Mouse (Mus musculus) hindbrain, postnatal 0 days (tissue): ENCODE data around the gene Pagr1b. TPM values are rescaled to one million over a fixed set of nuclear protein-coding genes. Genes with fewer than 3 reads are reported as not detected.

Experiments
- ATAC-seq: fragments of 200-750 bp; cut with Nextera tagmentation; 2 replicates; pipeline ENCODE4 v1.8.0; 2017; ENCODE audit warnings: mild to moderate bottlenecking, moderate TSS enrichment, moderate library complexity
- DNase-seq: peaks from one replicate; pipeline ENCODE4 v3.0.0-alpha.2; 2015; ENCODE audit warnings: low spot score
- H3K27ac ChIP-seq: fragments of 300-500 bp; sonication (generic); 2 replicates; pipeline ENCODE4 v1.5.1; 2014; ENCODE audit warnings: mild to moderate bottlenecking
- H3K27me3 ChIP-seq: fragments of 300-500 bp; sonication (generic); 2 replicates; pipeline ENCODE4 v1.6.1; 2014; ENCODE audit warnings: low read length, mixed read lengths; ENCODE audit not compliant: insufficient read depth
- H3K36me3 ChIP-seq: fragments of 300-500 bp; sonication (generic); 2 replicates; pipeline ENCODE4 v1.6.1; 2014; ENCODE audit warnings: low read length, mixed read lengths; ENCODE audit not compliant: insufficient read depth
- H3K4me1 ChIP-seq: fragments of 300-500 bp; sonication (generic); 2 replicates; pipeline ENCODE4 v1.6.1; 2014; ENCODE audit warnings: antibody characterized with exemption, low read length, mixed read lengths; ENCODE audit not compliant: insufficient read depth
- H3K4me2 ChIP-seq: fragments of 300-500 bp; sonication (generic); 2 replicates; pipeline ENCODE4 v1.6.1; 2014; ENCODE audit warnings: low read depth, mild to moderate bottlenecking, low read length, moderate library complexity, mixed read lengths
- H3K4me3 ChIP-seq: fragments of 300-500 bp; sonication (generic); 2 replicates; pipeline ENCODE4 v1.5.1; 2014; ENCODE audit warnings: low read length
- H3K9ac ChIP-seq: fragments of 300-500 bp; sonication (generic); replicated peaks from 2 replicates; pipeline ENCODE4 v1.6.1; 2014; ENCODE audit warnings: mild to moderate bottlenecking, low read length, moderate library complexity, mixed read lengths
- H3K9me3 ChIP-seq: fragments of 300-500 bp; sonication (generic); 2 replicates; pipeline ENCODE4 v1.6.1; 2016; ENCODE audit warnings: low read length, mixed read lengths
- CTCF ChIP-seq: IDR thresholded peaks from 2 replicates; pipeline ENCODE4 v1.5.1; 2016; ENCODE audit warnings: antibody characterized with exemption, control low read depth, low read depth
- WGBS: fragments of 180-500 bp; shearing (Covaris S2); extraction: QIAGEN DNeasy Blood & Tissue Kit; methylation state at CpG from one replicate; pipeline ENCODE4 v1.1.7; 2014; 5-methylcytosine and 5-hydroxymethylcytosine counted together
- polyA plus RNA-seq: library from polyadenylated mRNA; unstranded; fragments of >200 nt; fragmentation: Nextera tagmentation; extraction: Ambion mirVana; gene quantifications from 2 replicates; pipeline ENCODE4 v1.2.1, GENCODE M21; 2015
- total RNA-seq: library from RNA; depleted of rRNA; stranded (reverse); fragments of >200 nt; gene quantifications from 2 replicates; pipeline ENCODE4 v1.2.3, GENCODE M21; 2014

The Pagr1b gene
- total and polyA plus RNA-seq, 2 experiments from 2014 or later = 0.49 to 1.2 TPM

DNA sequence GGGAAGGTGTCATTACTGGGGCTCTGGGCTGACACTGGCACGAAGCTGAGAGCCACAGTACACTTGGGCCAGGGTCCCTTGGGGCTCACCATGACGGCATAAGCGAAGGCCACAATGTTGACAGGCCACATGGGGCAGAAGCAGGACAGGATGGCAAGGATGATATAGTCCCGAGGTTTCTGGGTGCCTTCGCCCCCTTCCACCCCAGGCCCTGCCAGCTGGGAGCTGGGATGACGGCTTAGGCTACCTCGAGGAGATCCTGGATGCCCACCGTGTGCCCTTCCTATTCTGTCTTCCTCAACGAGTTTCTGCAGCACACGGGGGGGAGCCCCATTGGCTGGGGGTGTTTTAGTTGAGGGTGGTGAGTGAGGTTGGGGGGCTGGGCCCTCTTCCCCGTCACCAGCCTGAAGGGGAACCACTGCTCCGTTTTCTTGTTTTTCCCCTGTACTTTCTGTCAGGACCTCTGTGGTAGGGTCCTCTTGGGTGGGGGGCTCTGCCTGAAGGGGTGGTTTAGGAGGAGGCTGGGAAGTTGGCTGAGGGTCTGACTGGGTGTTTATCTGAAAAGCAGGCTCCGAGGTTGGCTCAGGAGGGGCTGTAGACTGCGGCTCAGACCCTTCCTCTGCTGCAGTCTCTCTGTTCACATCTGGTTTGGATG is 3.1 kb upstream of the Pagr1b start:
- peaks cover 50% of the 10 kb centered on the region for H3K4me1 ChIP-seq
- no peaks in the 10 kb centered on the region for H3K27me3 ChIP-seq
- peak overlapping the region; percentile 86; the same call in 1 of the 2 replicates for H3K27ac ChIP-seq
- 74% methylated on average over 14 of the region's 14 CpGs for WGBS
- H3K9me3 ChIP-seq = no peaks in the 10 kb centered on the region
- H3K4me3 ChIP-seq = peak overlapping the region; percentile 59
- peak overlapping the region; percentile 85 for H3K4me2 ChIP-seq
- no peak for DNase-seq
- no peak for TF ChIP-seq CTCF
- H3K9ac ChIP-seq = peak overlapping the region; percentile 81; the same call in 1 of the 2 replicates
- ATAC-seq = no peak
- H3K36me3 ChIP-seq = peaks cover 26% of the 10 kb centered on the region

- peak overlapping the region; percentile 25; the same call in 1 of the 2 replicates for H3K9ac ChIP-seq
- H3K27me3 ChIP-seq = no peaks in the 10 kb centered on the region
- H3K4me3 ChIP-seq = no peak overlapping the region
- 78% methylated on average over 15 of the region's 15 CpGs for WGBS
- H3K4me2 ChIP-seq = peak overlapping the region; percentile 85
- DNase-seq = no peak
- H3K4me1 ChIP-seq = peaks cover 42% of the 10 kb centered on the region
- H3K27ac ChIP-seq = peak overlapping the region; percentile 42; the same call in 1 of the 2 replicates
- H3K36me3 ChIP-seq = peaks cover 26% of the 10 kb centered on the region
- ATAC-seq = no peak
- TF ChIP-seq CTCF = no peak
- H3K9me3 ChIP-seq = no peaks in the 10 kb centered on the region
Measured at GRCm38 (mm10) chr7:127018416-127019305, 2.4 kb upstream of the Pagr1b start.

DNA sequence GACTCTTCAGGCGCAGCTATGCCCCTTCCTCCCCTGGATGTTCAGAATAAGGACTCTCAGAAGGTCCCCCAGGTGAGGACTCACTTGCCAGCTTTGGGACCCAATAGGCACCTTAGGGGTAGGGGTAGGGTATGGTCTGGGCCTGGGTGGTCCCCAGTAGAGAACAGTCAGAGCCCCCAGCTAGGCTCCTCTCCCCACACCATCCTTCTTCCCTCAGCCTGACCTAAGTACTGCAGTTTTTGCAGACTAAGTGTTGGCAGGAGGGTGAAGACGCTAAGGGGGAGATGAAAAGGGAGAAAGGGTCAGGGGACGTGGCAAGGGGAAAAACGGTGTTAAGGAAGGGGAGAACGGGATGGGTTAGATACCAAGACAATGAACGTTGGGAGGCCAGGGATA is 1.7 kb upstream of the Pagr1b start:
- Histone ChIP-seq H3K36me3 (peaks cover 25% of the 10 kb centered on the region), H3K4me1 (peaks cover 37% of the 10 kb centered on the region), H3K27ac (peak overlapping the region; percentile 42; the same call in 1 of the 2 replicates), H3K9me3 (no peaks in the 10 kb centered on the region), H3K27me3 (no peaks in the 10 kb centered on the region), H3K4me3 (peak overlapping the region; percentile 6; the same call in 1 of the 2 replicates), H3K4me2 (peak overlapping the region; percentile 85), H3K9ac (peak overlapping the region; percentile 30)
- DNase-seq (no peak), ATAC-seq (no peak)
- no peak for TF ChIP-seq CTCF
- 51% methylated on average over 6 of the region's 6 CpGs for WGBS

DNA sequence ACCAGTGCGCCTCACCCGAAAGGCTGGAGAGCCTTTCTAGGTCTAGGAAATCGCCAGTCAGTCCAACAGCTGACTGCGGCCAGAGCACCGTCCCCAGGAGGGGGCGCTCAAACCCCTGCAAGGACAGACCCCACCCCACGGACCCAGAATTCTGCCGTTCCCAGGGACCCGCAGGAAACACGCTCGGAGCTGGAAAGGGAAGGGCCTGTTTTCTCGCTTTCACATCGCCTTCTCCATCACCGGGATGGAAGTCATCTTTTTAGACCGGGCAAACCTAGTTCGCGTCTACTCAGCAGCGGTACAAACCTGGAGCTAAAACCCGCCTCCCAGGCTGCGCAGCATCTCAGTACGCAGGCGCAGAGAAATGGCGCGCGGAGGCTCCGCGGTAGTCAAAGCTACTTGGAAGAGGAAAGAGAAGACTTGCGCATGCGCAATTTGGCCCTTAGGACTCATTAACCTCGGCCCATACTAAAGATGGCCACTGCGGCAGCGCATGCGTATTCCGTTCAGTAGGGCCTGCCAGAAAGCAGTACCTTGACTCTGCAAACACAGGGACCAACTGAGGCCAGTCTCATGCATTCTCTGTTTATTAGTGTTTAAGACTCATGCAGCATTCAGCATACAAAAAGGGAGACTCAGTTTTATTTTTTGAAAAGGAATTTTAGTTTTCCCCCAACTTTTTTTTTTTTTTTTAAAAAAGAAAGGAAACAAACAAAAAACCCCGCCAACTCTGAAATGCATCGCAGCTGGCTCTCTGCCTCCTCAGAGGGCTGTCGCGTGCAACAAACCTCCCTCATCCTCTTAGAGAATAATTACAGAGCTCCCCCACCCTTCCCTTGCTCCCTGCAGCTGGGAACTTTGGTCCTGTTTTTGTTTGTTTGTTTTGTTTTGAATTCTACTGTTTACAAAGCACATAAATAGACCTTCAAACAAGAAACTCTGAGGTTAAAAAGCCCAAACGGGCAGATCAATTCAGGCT is 976 bp upstream of the Pagr1b start, which contains the start of gene Pagr1a:
Pagr1a (minus strand) TSS at position 382 of the 979 bp plus-strand sequence.
- DNase-seq (peak; percentile 100), ATAC-seq (peak; percentile 86)
- peak within 1 kb of the TSS; percentile 63 for H3K4me3 ChIP-seq
- peaks cover 37% of the 10 kb centered on the region for H3K4me1 ChIP-seq
- peak within 1 kb of the TSS; percentile 85 for H3K4me2 ChIP-seq
- peaks cover 20% of the 10 kb centered on the region for H3K36me3 ChIP-seq
- peak within 1 kb of the TSS; percentile 91 for H3K9ac ChIP-seq
- H3K9me3 ChIP-seq = no peaks in the 10 kb centered on the region
- TF ChIP-seq CTCF = peak; percentile 90
- no peaks in the 10 kb centered on the region for H3K27me3 ChIP-seq
- H3K27ac ChIP-seq = peak within 1 kb of the TSS; percentile 96
- WGBS = 2% methylated on average over 39 of the region's 39 CpGs

- Histone ChIP-seq H3K4me2 (peak overlapping the region; percentile 85), H3K27ac (peak overlapping the region; percentile 96), H3K4me1 (peaks cover 35% of the 10 kb centered on the region), H3K9ac (peak overlapping the region; percentile 91), H3K4me3 (peak overlapping the region; percentile 63), H3K27me3 (no peaks in the 10 kb centered on the region), H3K9me3 (no peaks in the 10 kb centered on the region), H3K36me3 (peaks cover 16% of the 10 kb centered on the region)
- 0% methylated on average over 22 of the region's 22 CpGs for WGBS
- TF ChIP-seq CTCF = no peak
- peak; percentile 37; the same call in 1 of the 2 replicates for ATAC-seq
- peak; percentile 66 for DNase-seq
Measured at GRCm38 (mm10) chr7:127016486-127016938, 228 bp upstream of the Pagr1b start.
